Mouse (Mus musculus) kidney, postnatal 0 days (tissue): Measurements from ENCODE around the gene Spsb4. TPM values are rescaled to one million over a fixed set of nuclear protein-coding genes. Genes with fewer than 3 reads are reported as not detected.
A peak's percentile ranks its signal among the peaks of the same experiment; 100 is the strongest.

ENCODE experiments used
- ATAC-seq: fragments of 200-750 bp; cut with Nextera tagmentation; replicated peaks from 2 replicates; pipeline ENCODE4 v1.8.0; 2017; ENCODE audit warnings: low read depth, moderate number of reproducible peaks, moderate TSS enrichment, moderate library complexity; ENCODE audit not compliant: low FRiP score
- DNase-seq: peaks from one replicate; pipeline ENCODE4 v3.0.0-alpha.2; 2016; ENCODE audit warnings: low spot score
- H3K27ac ChIP-seq: fragments of 300-500 bp; sonication (generic); 2 replicates; pipeline ENCODE4 v1.5.1; 2014; ENCODE audit warnings: mild to moderate bottlenecking
- H3K27me3 ChIP-seq: fragments of 300-500 bp; sonication (generic); 2 replicates; pipeline ENCODE4 v1.6.1; 2014; ENCODE audit warnings: low read length, mixed read lengths; ENCODE audit not compliant: insufficient read depth
- H3K36me3 ChIP-seq: fragments of 300-500 bp; sonication (generic); 2 replicates; pipeline ENCODE4 v1.6.1; 2014; ENCODE audit warnings: low read length, mixed read lengths; ENCODE audit not compliant: insufficient read depth
- H3K4me1 ChIP-seq: fragments of 300-500 bp; sonication (generic); replicated peaks from 2 replicates; pipeline ENCODE4 v1.6.1; 2014; ENCODE audit warnings: antibody characterized with exemption, low read length, mixed read lengths; ENCODE audit not compliant: insufficient read depth
- H3K4me2 ChIP-seq: fragments of 300-500 bp; sonication (generic); 2 replicates; pipeline ENCODE4 v1.6.1; 2014; ENCODE audit warnings: mild to moderate bottlenecking, low read length, moderate library complexity, mixed read lengths
- H3K4me3 ChIP-seq: fragments of 300-500 bp; sonication (generic); replicated peaks from 2 replicates; pipeline ENCODE4 v1.5.1; 2014; ENCODE audit warnings: low read depth, low read length
- H3K9ac ChIP-seq: fragments of 300-500 bp; sonication (generic); 2 replicates; pipeline ENCODE4 v1.6.1; 2014; ENCODE audit warnings: low read depth, low read length
- H3K9me3 ChIP-seq: fragments of 300-500 bp; sonication (generic); replicated peaks from 2 replicates; pipeline ENCODE4 v1.6.1; 2016; ENCODE audit warnings: low read length, inconsistent platforms, mixed read lengths
- CTCF ChIP-seq: IDR thresholded peaks from 2 replicates; pipeline ENCODE4 v1.5.1; 2016; ENCODE audit warnings: antibody characterized with exemption, low read depth, mild to moderate bottlenecking, moderate library complexity
- WGBS: fragments of 180-500 bp; shearing (Covaris S2); extraction: QIAGEN DNeasy Blood & Tissue Kit; methylation state at CpG from one replicate; pipeline ENCODE4 v1.1.7; 2014; 5-methylcytosine and 5-hydroxymethylcytosine counted together
- polyA plus RNA-seq: library from polyadenylated mRNA; unstranded; fragments of >200 nt; fragmentation: Nextera tagmentation; extraction: Ambion mirVana; gene quantifications from 2 replicates; pipeline ENCODE4 v1.2.1, GENCODE M21; 2015

Spsb4 gene
- polyA plus RNA-seq, 1 experiment from 2014 or later = 55.3 TPM

DNA sequence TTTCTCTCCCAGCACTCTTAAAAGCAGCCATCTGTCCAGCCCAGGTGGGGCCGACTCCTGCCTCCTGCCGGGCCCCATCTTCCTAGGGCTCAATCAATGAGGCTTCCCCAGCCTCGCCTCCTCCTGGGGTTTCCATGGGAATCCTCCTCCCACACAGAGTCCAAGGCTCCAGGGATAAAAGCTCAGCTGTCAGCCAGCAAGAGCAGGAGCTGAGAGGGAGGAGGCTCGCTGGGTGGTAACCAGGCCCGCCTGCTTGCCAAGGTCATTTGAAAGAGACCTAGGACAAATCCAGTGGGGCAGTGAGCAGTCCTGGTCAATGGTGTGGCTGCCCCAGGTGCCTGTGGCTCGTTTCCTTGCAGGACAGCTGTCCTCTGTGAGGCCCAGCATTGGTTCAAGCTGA lies 5.5 kb downstream of the Spsb4 start:
- no peak overlapping the region for H3K9ac ChIP-seq
- no peaks in the 10 kb centered on the region for H3K27me3 ChIP-seq
- H3K4me3 ChIP-seq = no peak overlapping the region
- 26% methylated on average over 6 of the region's 6 CpGs for WGBS
- peak; percentile 7; the same call in 1 of the 2 replicates for TF ChIP-seq CTCF
- peak; percentile 47 for ATAC-seq
- H3K27ac ChIP-seq = peak overlapping the region; percentile 67; the same call in 1 of the 2 replicates
- 0 out of 2 replicates have a peak, but pooled peaks cover 26% of the 10 kb centered on the region for H3K4me1 ChIP-seq
- H3K4me2 ChIP-seq = no peak overlapping the region
- H3K9me3 ChIP-seq = no peaks in the 10 kb centered on the region
- DNase-seq = peak; percentile 85
- no peaks in the 10 kb centered on the region for H3K36me3 ChIP-seq

DNA sequence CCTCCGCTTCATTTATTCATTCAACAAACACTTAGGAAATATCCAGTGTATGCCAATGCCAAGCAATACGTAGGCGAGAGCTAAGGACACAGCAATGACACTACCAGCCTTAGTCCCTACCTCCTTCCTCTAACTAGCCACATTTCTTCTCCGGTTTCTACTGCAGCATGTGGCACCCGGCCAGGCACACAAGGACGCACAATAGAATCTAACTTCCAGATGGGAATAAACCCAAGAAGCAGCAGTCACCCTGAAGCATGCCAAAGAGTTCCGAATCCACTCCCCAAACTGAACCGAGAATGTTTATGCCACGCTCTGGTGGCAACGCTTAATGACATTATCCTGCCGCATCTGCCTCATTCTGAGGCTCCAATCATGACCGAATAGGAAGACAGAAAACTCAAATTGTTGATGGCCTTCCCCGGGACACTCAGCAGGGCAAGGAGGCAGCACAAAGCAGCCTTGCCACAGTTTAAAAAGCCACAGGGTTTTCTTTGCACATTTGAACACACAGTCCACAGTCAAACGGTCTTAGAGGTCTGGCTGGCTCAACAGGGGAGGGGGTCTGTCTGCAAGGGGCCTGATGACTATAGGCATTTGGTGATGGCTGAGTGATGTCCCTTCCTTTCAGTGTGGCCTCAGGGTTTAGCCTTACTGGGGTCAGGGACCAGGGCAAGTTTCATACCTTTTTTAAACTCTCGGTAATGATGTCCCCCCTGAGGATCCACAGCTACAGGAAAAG lies 7.0 kb downstream of the Spsb4 start:
- no peak for ATAC-seq

DNA sequence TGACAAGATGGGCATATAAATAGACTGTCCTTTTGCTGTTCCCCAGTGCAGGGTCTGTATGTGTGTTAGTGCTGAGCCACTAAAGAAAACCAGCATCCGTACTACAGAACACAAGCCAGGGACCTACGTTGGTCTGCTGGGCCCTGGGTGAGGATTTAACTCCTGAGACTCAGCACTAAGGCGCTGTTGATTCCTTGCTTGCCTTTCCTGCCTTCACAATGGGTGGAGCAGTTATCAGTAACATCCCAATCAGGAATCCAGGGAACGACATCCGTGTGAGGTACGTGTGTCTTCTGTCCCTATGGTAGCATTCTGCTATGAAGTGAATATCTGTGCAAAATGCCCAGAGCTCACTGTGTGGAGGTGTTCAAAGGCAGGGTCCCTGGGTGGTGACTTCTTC lies 8.2 kb downstream of the Spsb4 start:
- H3K4me2 ChIP-seq = no peak overlapping the region
- ATAC-seq (no peak), DNase-seq (no peak)
- H3K9me3 ChIP-seq = no peaks in the 10 kb centered on the region
- TF ChIP-seq CTCF = no peak
- WGBS = 85% methylated on average over 6 of the region's 6 CpGs
- H3K27me3 ChIP-seq = no peaks in the 10 kb centered on the region
- no peak overlapping the region for H3K27ac ChIP-seq
- no peak overlapping the region for H3K4me3 ChIP-seq
- no peaks in the 10 kb centered on the region for H3K36me3 ChIP-seq
- no peak overlapping the region for H3K9ac ChIP-seq
- H3K4me1 ChIP-seq = 0 out of 2 replicates have a peak, but pooled peaks cover 15% of the 10 kb centered on the region

More for the DNA sequence above, 7.0 kb downstream of the Spsb4 start:
- 57% methylated on average over 15 of the region's 15 CpGs for WGBS
- Histone ChIP-seq H3K4me1 (0 out of 2 replicates have a peak, but pooled peaks cover 19% of the 10 kb centered on the region), H3K27ac (no peak overlapping the region), H3K4me3 (no peak overlapping the region), H3K9ac (no peak overlapping the region), H3K4me2 (no peak overlapping the region), H3K27me3 (no peaks in the 10 kb centered on the region), H3K36me3 (no peaks in the 10 kb centered on the region), H3K9me3 (no peaks in the 10 kb centered on the region)
- no peak for TF ChIP-seq CTCF
- DNase-seq = no peak

GRCm38 (mm10) chr9:97004726-97005125 lies 13.9 kb downstream of the Spsb4 start:
- ATAC-seq (no peak), DNase-seq (no peak)
- Histone ChIP-seq H3K9me3 (no peaks in the 10 kb centered on the region), H3K27me3 (no peaks in the 10 kb centered on the region), H3K4me1 (no peaks in the 10 kb centered on the region; the same call in 1 of the 2 replicates), H3K36me3 (no peaks in the 10 kb centered on the region), H3K4me2 (no peak overlapping the region), H3K9ac (no peak overlapping the region), H3K4me3 (no peak overlapping the region), H3K27ac (no peak overlapping the region)
- no peak for TF ChIP-seq CTCF
- WGBS = 32% methylated on average over 3 of the region's 3 CpGs

DNA sequence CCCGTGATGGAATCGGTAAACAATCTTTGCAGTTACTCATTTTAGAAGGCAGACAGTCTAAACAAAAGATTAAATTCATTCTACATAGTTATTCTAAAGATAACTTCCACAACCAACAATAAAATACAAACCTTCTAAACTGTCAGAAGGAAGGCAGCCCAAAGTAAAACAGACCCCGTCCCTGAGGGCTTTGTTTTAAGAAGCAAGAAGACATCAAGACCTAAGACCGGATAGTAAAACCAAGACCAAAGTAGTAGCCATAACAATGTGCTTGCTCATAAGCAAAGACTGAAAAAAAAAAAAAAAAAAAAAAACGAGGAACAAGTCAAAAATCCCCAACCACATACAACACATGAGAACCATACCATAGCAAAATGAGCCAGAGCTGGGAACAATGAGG lies 15.5 kb downstream of the Spsb4 start:
- no peak overlapping the region for H3K9ac ChIP-seq
- no peak for DNase-seq
- H3K4me3 ChIP-seq = no peak overlapping the region
- no peaks in the 10 kb centered on the region; the same call in 1 of the 2 replicates for H3K4me1 ChIP-seq
- no peaks in the 10 kb centered on the region for H3K36me3 ChIP-seq
- 48% methylated on average over 5 of the region's 5 CpGs for WGBS
- H3K9me3 ChIP-seq = no peaks in the 10 kb centered on the region
- no peaks in the 10 kb centered on the region for H3K27me3 ChIP-seq
- H3K27ac ChIP-seq = no peak overlapping the region
- ATAC-seq = no peak
- no peak for TF ChIP-seq CTCF
- H3K4me2 ChIP-seq = no peak overlapping the region

GRCm38 (mm10) chr9:97002654-97003053 lies 16.0 kb downstream of the Spsb4 start:
- TF ChIP-seq CTCF = no peak
- no peak for ATAC-seq
- H3K27me3 ChIP-seq = no peaks in the 10 kb centered on the region

DNA sequence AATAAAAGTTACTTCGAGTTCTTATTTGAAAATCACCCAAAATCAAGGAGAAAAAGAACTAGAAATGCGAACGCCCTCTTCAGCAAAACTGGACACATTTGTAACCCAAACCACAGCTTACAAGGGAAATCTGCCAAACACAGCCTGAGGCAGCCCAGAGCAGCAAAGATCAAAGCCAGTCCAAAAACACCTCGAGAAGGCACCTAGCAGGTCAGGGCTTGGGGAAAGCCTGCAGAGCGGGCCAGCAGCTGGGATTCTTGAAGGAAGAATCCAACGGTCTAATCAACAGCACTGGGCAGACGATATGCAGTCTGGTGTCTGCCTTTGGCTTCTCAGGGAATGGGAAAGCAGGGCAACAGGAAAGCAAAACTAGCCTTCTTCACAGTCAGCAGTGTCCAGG lies 16.6 kb downstream of the Spsb4 start:
- Histone ChIP-seq H3K36me3 (no peaks in the 10 kb centered on the region), H3K9me3 (no peaks in the 10 kb centered on the region), H3K4me3 (no peak overlapping the region), H3K27me3 (no peaks in the 10 kb centered on the region), H3K4me2 (no peak overlapping the region), H3K27ac (no peak overlapping the region), H3K9ac (no peak overlapping the region), H3K4me1 (no peaks in the 10 kb centered on the region; the same call in 1 of the 2 replicates)
- ATAC-seq (no peak), DNase-seq (no peak)
- no peak for TF ChIP-seq CTCF
- WGBS = 43% methylated on average over 7 of the region's 7 CpGs

More at GRCm38 (mm10) chr9:97002654-97003053, 16.0 kb downstream of the Spsb4 start:
- Histone ChIP-seq H3K4me2 (no peak overlapping the region), H3K9ac (no peak overlapping the region), H3K9me3 (no peaks in the 10 kb centered on the region), H3K36me3 (no peaks in the 10 kb centered on the region), H3K4me3 (no peak overlapping the region), H3K27ac (no peak overlapping the region), H3K4me1 (no peaks in the 10 kb centered on the region; the same call in 1 of the 2 replicates)
- 69% methylated on average over 8 of the region's 8 CpGs for WGBS
- no peak for DNase-seq
